Mouse (Mus musculus): ENCODE results near the gene Fignl1. TPM values are rescaled to one million over a fixed set of nuclear protein-coding genes. Genes with fewer than 3 reads are reported as not detected.

Fignl1 gene
- total and polyA plus RNA-seq, 2 experiments from 2014 or later = 10.8 to 12.0 TPM

DNA sequence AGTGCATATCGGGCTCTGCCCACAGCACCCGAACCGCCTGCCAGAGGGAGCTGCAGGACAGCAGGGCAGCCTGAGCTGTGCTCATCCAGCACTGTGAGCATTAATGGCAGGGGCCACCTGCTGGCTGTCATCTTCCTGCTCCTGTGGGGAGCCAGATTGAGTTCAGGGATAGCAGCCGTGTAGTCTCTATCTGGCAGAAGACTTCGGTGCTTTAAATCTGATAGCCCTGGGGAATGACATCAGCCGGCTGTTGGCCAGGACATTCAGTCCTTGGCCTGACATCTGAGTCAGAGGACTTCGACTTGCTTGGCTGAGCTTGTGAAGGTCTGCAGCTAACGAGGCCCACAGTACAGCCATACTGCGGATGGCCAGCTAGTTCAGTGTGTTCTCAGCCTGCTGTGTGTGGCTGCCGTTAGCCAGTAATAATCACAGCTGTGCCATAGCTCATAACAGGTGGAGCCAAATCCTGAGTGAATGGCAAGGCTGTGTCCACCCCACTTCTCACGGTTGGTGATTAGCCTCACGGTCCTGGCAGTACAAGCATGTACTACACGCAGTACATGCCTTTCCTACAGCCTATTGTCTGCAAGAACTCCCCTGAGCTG is 35.7 kb upstream of the Fignl1 start:
- peak; percentile 94 for TF ChIP-seq EP300 (IDR thresholded peaks at IDR 0.05; ENCODE audit: low read depth)
- TF ChIP-seq CTCF (IDR thresholded peaks at IDR 0.05; ENCODE audit: low read depth) = peak; percentile 90
- Histone ChIP-seq H3K9ac (replicated peaks; ENCODE audit: low read depth, low read length) (no peak overlapping the region), H3K4me1 (ENCODE audit: control insufficient read depth, insufficient read depth) (peaks cover 31% of the 10 kb centered on the region; the same call in 1 of the 2 replicates), H3K27me3 (ENCODE audit: control insufficient read depth, insufficient read depth, low read length) (no peaks in the 10 kb centered on the region), H3K4me2 (ENCODE audit: low read depth, low read length) (no peak overlapping the region), H3K36me3 (replicated peaks; ENCODE audit: control insufficient read depth, insufficient read depth, low read length) (no peaks in the 10 kb centered on the region), H3K27ac (ENCODE audit: low read depth) (peak overlapping the region; percentile 88), H3K9me3 (replicated peaks; ENCODE audit: control insufficient read depth, low read length) (no peaks in the 10 kb centered on the region), H3K4me3 (ENCODE audit: low read depth, low read length) (no peak overlapping the region)
- DNase-seq (ENCODE audit: low spot score) = peak; percentile 86
- WGBS = 28% methylated on average over 13 of the region's 13 CpGs
- ATAC-seq (ENCODE audit: insufficient read depth, low read depth) = peak; percentile 89

DNA sequence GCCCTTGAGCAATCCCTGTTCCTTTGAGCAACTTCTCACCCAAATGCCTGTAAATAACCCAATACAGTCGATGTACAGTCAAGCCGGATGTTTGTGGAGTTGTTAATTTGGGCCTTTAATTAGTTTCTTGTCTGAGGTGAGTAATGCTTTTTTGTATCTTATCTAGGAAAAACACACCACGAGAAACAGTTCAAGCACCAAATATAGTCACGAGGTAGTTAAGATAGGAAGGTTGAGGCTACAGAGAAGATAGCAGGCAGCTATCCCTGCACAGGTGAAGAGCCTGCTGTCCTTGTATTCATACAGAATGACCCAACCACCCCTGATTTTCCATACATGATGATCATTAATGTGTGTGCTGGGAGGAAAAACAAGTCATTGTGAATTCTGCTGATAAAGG is 32.8 kb upstream of the Fignl1 start:
- Histone ChIP-seq H3K27me3 (ENCODE audit: control insufficient read depth, insufficient read depth, low read length) (no peaks in the 10 kb centered on the region), H3K27ac (ENCODE audit: low read depth) (0 out of 2 replicates have a peak overlapping the region, but pooled peaks have one; percentile 8), H3K36me3 (replicated peaks; ENCODE audit: control insufficient read depth, insufficient read depth, low read length) (no peaks in the 10 kb centered on the region), H3K9ac (replicated peaks; ENCODE audit: low read depth, low read length) (no peak overlapping the region), H3K4me2 (ENCODE audit: low read depth, low read length) (no peak overlapping the region), H3K9me3 (replicated peaks; ENCODE audit: control insufficient read depth, low read length) (no peaks in the 10 kb centered on the region), H3K4me3 (ENCODE audit: low read depth, low read length) (no peak overlapping the region), H3K4me1 (ENCODE audit: control insufficient read depth, insufficient read depth) (peaks cover 47% of the 10 kb centered on the region)
- WGBS = 25% methylated on average over 4 of the region's 4 CpGs
- no peak for DNase-seq (ENCODE audit: low spot score)
- no peak for ATAC-seq (ENCODE audit: insufficient read depth, low read depth)
- no peak for TF ChIP-seq EP300 (IDR thresholded peaks at IDR 0.05; ENCODE audit: low read depth)
- TF ChIP-seq CTCF (IDR thresholded peaks at IDR 0.05; ENCODE audit: low read depth) = no peak

GRCm38 (mm10) chr11:11840746-11841145 is 32.0 kb upstream of the Fignl1 start:
- Histone ChIP-seq H3K4me1 (ENCODE audit: control insufficient read depth, insufficient read depth) (peaks cover 55% of the 10 kb centered on the region), H3K4me2 (ENCODE audit: low read depth, low read length) (no peak overlapping the region), H3K27ac (ENCODE audit: low read depth) (0 out of 2 replicates have a peak overlapping the region, but pooled peaks have one; percentile 16), H3K4me3 (ENCODE audit: low read depth, low read length) (no peak overlapping the region), H3K9ac (replicated peaks; ENCODE audit: low read depth, low read length) (no peak overlapping the region), H3K27me3 (ENCODE audit: control insufficient read depth, insufficient read depth, low read length) (no peaks in the 10 kb centered on the region), H3K36me3 (replicated peaks; ENCODE audit: control insufficient read depth, insufficient read depth, low read length) (no peaks in the 10 kb centered on the region), H3K9me3 (replicated peaks; ENCODE audit: control insufficient read depth, low read length) (no peaks in the 10 kb centered on the region)
- TF ChIP-seq EP300 (IDR thresholded peaks at IDR 0.05; ENCODE audit: low read depth) (no peak), CTCF (IDR thresholded peaks at IDR 0.05; ENCODE audit: low read depth) (no peak)
- DNase-seq (ENCODE audit: low spot score) = no peak
- 49% methylated on average over 2 of the region's 2 CpGs for WGBS
- ATAC-seq (ENCODE audit: insufficient read depth, low read depth) = no peak

GRCm38 (mm10) chr11:11839874-11840273 is 31.1 kb upstream of the Fignl1 start:
- Histone ChIP-seq H3K36me3 (replicated peaks; ENCODE audit: control insufficient read depth, insufficient read depth, low read length) (no peaks in the 10 kb centered on the region), H3K9ac (replicated peaks; ENCODE audit: low read depth, low read length) (no peak overlapping the region), H3K27me3 (ENCODE audit: control insufficient read depth, insufficient read depth, low read length) (no peaks in the 10 kb centered on the region), H3K27ac (ENCODE audit: low read depth) (no peak overlapping the region), H3K4me1 (ENCODE audit: control insufficient read depth, insufficient read depth) (peaks cover 53% of the 10 kb centered on the region), H3K9me3 (replicated peaks; ENCODE audit: control insufficient read depth, low read length) (no peaks in the 10 kb centered on the region), H3K4me3 (ENCODE audit: low read depth, low read length) (no peak overlapping the region), H3K4me2 (ENCODE audit: low read depth, low read length) (no peak overlapping the region)
- no peak for DNase-seq (ENCODE audit: low spot score)
- TF ChIP-seq CTCF (IDR thresholded peaks at IDR 0.05; ENCODE audit: low read depth) (no peak), EP300 (IDR thresholded peaks at IDR 0.05; ENCODE audit: low read depth) (no peak)
- ATAC-seq (ENCODE audit: insufficient read depth, low read depth) = no peak
- WGBS = 70% methylated on average over 7 of the region's 7 CpGs

DNA sequence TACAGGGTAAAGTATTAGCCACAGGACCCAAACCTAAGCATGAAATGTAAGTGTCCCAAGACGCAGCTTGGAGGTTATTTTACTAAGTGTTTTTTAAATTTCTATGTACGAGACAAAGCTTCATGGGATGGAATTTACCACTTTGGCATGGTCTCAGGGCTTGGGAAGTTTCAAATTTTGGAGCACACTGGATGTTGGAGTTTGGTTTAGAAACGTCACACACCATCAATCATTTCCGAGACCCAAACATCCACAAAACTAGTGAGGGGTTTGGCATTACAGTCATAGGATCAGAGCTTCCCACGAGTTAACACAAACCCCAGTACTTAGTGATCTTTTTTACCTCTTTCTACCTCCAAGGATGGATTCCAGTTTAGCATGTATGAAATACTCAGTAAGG is 28.6 kb upstream of the Fignl1 start:
- Histone ChIP-seq H3K4me2 (ENCODE audit: low read depth, low read length) (peak overlapping the region; percentile 53; the same call in 1 of the 2 replicates), H3K9me3 (replicated peaks; ENCODE audit: control insufficient read depth, low read length) (no peaks in the 10 kb centered on the region), H3K27me3 (ENCODE audit: control insufficient read depth, insufficient read depth, low read length) (no peaks in the 10 kb centered on the region), H3K4me3 (ENCODE audit: low read depth, low read length) (no peak overlapping the region), H3K9ac (replicated peaks; ENCODE audit: low read depth, low read length) (no peak overlapping the region), H3K36me3 (replicated peaks; ENCODE audit: control insufficient read depth, insufficient read depth, low read length) (no peaks in the 10 kb centered on the region), H3K27ac (ENCODE audit: low read depth) (peak overlapping the region; percentile 81), H3K4me1 (ENCODE audit: control insufficient read depth, insufficient read depth) (peaks cover 51% of the 10 kb centered on the region)
- TF ChIP-seq CTCF (IDR thresholded peaks at IDR 0.05; ENCODE audit: low read depth) (no peak), EP300 (IDR thresholded peaks at IDR 0.05; ENCODE audit: low read depth) (no peak)
- 72% methylated on average over 5 of the region's 5 CpGs for WGBS
- DNase-seq (ENCODE audit: low spot score) (no peak), ATAC-seq (ENCODE audit: insufficient read depth, low read depth) (no peak)

All from heart, postnatal 0 days (tissue).